Mouse (Mus musculus) heart, embryonic 14.5 days (tissue): ENCODE data around the gene Ap4b1. TPM values are rescaled to one million over a fixed set of nuclear protein-coding genes. Genes with fewer than 3 reads are reported as not detected.
"Not testable (repeated sequence)": the region's sequence is repeated elsewhere in the genome, so short reads cannot be mapped to it uniquely, and the experiment has no call there.

Experiments used
- ATAC-seq: fragments of 200-750 bp; cut with Nextera tagmentation; 2 replicates; pipeline ENCODE4 v1.8.0; 2017; ENCODE audit warnings: low read depth, moderate TSS enrichment; ENCODE audit not compliant: insufficient number of reproducible peaks, insufficient read depth, low FRiP score
- H3K27ac ChIP-seq, 2 experiments: fragments of 200-500 bp in 1 of 2; fragments of 300-500 bp in 1 of 2; sonication (generic) in 1 of 2; replicated peaks in 1 of 2; 2 replicates each; pipeline ENCODE4 v1.5.1; 2012 to 2014; ENCODE audit warnings: low read depth in 2 of 2, low read length in 2 of 2, control low read depth in 1 of 2, mild to moderate bottlenecking in 1 of 2, mixed read lengths in 1 of 2; ENCODE audit not compliant: control insufficient read depth in 1 of 2, insufficient read depth in 1 of 2
- H3K27me3 ChIP-seq: fragments of 300-500 bp; sonication (generic); 2 replicates; pipeline ENCODE4 v1.6.1; 2014; ENCODE audit warnings: mild to moderate bottlenecking, low read length, control low read depth; ENCODE audit not compliant: control insufficient read depth, insufficient read depth
- H3K36me3 ChIP-seq: fragments of 300-500 bp; sonication (generic); 2 replicates; pipeline ENCODE4 v1.6.1; 2014; ENCODE audit warnings: mild to moderate bottlenecking, control low read depth, low read length, mixed read lengths; ENCODE audit not compliant: control insufficient read depth, insufficient read depth
- H3K4me1 ChIP-seq, 2 experiments: fragments of 200-500 bp in 1 of 2; fragments of 300-500 bp in 1 of 2; sonication (generic) in 1 of 2; 2 replicates each; pipeline ENCODE4 v1.6.1; 2012 to 2014; ENCODE audit warnings: low read length in 2 of 2, control low read depth in 1 of 2, mixed read lengths in 1 of 2; ENCODE audit not compliant: control insufficient read depth in 2 of 2, insufficient read depth in 2 of 2
- H3K4me2 ChIP-seq: fragments of 300-500 bp; sonication (generic); 2 replicates; pipeline ENCODE4 v1.6.1; 2014; ENCODE audit warnings: mild to moderate bottlenecking, low read length
- H3K4me3 ChIP-seq, 2 experiments: fragments of 200-500 bp in 1 of 2; fragments of 300-500 bp in 1 of 2; sonication (generic) in 1 of 2; 2 replicates each; pipeline ENCODE4 v1.5.1; 2012 to 2014; ENCODE audit warnings: low read length in 2 of 2, mild to moderate bottlenecking in 2 of 2, control low read depth in 1 of 2, low read depth in 1 of 2, moderate library complexity in 1 of 2; ENCODE audit not compliant: control insufficient read depth in 1 of 2, insufficient read depth in 1 of 2
- H3K9ac ChIP-seq: fragments of 300-500 bp; sonication (generic); 2 replicates; pipeline ENCODE4 v1.6.1; 2014; ENCODE audit warnings: mild to moderate bottlenecking, low read length
- H3K9me3 ChIP-seq: fragments of 300-500 bp; sonication (generic); 2 replicates; pipeline ENCODE4 v1.6.1; 2016; ENCODE audit warnings: low read length, control low read depth; ENCODE audit not compliant: control insufficient read depth
- WGBS: fragments of 180-500 bp; shearing (Covaris S2); extraction: QIAGEN DNeasy Blood & Tissue Kit; methylation state at CpG from one replicate; pipeline ENCODE4 v1.1.7; 2014; 5-methylcytosine and 5-hydroxymethylcytosine counted together
- polyA plus RNA-seq: library from polyadenylated mRNA; unstranded; fragments of >200 nt; fragmentation: Nextera tagmentation; extraction: Ambion mirVana; gene quantifications from 2 replicates; pipeline ENCODE4 v1.2.1, GENCODE M21; 2014

Ap4b1 gene
- polyA plus RNA-seq, 1 experiment from 2014 or later = 18.9 TPM

DNA sequence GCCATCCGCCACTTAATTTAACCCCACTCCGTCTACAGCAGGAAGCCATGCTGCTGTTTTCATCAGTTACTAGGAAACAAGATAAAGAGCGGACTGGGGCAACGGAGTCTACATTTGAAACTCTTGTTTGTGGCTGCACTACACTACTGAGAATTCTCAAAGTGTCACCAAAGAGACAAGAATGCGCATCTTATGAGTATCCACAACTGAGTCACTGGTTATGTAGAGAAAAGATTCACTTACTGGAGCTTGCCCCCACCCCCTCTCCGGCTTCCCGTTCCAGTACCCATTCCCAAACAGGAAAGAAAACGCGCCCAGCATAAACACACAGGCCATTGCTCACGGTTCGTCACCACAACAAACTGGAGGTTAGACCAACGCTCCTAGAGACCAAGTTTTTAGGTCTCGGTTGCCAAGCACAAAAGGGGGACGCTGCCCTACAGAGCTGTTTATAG, 19.4 kb upstream of the Ap4b1 start:
- H3K36me3 ChIP-seq = no peaks in the 10 kb centered on the region
- ATAC-seq = no peak
- peak overlapping the region; percentile 96 for H3K9ac ChIP-seq
- WGBS = under 1% methylated on average over 14 of the region's 14 CpGs
- peaks cover 3 to 28% of the 10 kb centered on the region in 2 experiments for H3K4me1 ChIP-seq
- no peaks in the 10 kb centered on the region for H3K27me3 ChIP-seq
- no peaks in the 10 kb centered on the region for H3K9me3 ChIP-seq
- peak overlapping the region; percentile 73 for H3K4me2 ChIP-seq
- peak overlapping the region; percentile 81 to 93 for H3K4me3 ChIP-seq
- H3K27ac ChIP-seq = peak overlapping the region; percentile 66 to 86

DNA sequence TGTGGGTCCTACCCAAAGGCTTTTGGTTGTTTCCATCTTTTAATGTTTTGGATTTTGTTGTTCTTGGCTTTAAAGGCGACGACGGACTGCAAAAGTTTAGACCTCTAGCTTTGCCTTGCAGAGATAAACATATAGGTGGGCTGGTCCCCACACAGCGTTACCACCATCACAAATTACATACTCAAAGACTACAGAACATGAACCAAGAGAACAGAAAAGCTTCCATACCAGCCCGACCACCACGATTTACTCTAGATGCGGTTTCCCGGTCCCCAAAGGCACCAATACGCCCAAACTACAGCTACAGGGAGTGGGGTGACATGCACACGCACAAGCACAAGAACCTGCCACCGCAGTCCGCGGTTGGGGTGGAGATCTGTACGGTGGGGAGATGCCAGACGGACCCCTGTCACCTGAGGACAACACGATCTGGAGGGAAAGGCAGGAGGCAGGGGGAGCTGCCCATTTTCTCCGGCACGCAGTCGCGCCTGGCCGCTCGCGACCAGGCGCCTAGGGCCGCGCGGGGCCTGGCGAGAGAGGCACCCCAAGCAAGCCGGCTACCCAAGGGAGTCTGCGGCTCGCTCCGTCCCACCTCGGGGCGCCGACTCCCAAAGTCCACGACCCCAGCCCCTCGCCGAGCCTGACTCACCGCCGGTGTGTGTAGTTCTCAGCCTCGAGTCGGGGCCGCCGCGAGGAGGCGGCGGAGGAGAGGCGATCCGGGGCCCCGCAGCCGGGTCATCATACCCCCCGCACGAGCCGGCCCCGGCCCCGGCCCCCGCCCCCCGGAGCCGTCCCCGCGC, 18.8 kb upstream of the Ap4b1 start:
- ATAC-seq = peak; percentile 69
- Histone ChIP-seq H3K27me3 (no peaks in the 10 kb centered on the region), H3K27ac (peak overlapping the region; percentile 66 to 86), H3K36me3 (no peaks in the 10 kb centered on the region), H3K4me2 (peak overlapping the region; percentile 73), H3K4me1 (peaks cover 3 to 26% of the 10 kb centered on the region in 2 experiments), H3K9ac (peak overlapping the region; percentile 96), H3K4me3 (peak overlapping the region; percentile 81 to 93), H3K9me3 (no peaks in the 10 kb centered on the region)
- WGBS = under 1% methylated on average over 38 of the region's 61 CpGs

DNA sequence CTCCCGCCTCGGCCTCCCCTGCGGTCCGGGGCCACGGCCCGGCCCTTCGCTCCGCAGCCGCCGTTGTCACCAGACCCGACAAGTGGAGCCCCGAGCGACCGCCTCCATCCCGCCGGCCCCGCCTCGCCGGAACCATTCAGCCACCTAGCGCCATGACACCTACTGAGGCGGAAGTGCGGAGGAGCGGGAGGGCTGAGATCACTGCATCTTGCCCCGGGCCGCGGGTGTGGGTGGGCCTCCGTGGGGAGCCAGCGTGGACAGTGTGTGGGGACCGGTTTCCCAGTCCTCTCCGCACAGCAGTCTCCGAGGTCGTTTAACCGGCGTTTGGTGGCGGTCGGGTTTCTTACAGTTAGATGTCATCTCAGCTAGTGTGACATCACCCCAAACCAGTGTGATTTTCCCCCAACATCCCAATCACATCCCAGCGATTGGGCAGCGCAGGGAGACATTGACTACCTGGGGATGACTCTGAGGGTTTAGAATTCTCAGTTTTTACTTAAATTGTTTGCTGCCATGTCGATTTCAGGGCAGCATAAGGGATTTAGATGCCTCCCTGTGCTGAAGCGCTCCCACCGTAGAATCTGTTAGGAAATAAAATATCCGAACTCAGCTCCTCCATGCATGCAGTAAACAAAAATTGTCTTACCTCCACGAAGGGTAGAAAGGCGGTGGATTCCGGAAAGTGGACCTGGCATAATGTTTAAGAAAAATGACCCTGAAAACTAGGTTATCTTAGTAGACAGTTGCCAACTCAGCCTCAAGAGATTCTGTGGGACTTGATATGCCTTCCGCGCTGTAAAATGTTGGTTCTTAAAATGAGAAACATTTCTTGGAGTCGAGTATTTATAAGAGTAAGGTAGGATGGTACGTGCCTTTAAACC, 17.9 kb upstream of the Ap4b1 start, which contains the start of gene Hipk1:
Gene Hipk1, minus strand, starts transcription at position 334 of the 881 bp plus-strand sequence.
- Histone ChIP-seq H3K4me3 (peak within 1 kb of the TSS; percentile 81 to 93), H3K9me3 (no peaks in the 10 kb centered on the region), H3K4me1 (peaks cover 3 to 26% of the 10 kb centered on the region in 2 experiments), H3K4me2 (peak within 1 kb of the TSS; percentile 73), H3K27ac (peak within 1 kb of the TSS; percentile 80 to 86), H3K27me3 (no peaks in the 10 kb centered on the region), H3K36me3 (no peaks in the 10 kb centered on the region), H3K9ac (peak within 1 kb of the TSS; percentile 96)
- peak; percentile 94 for ATAC-seq
- 8% methylated on average over 49 of the region's 49 CpGs for WGBS

DNA sequence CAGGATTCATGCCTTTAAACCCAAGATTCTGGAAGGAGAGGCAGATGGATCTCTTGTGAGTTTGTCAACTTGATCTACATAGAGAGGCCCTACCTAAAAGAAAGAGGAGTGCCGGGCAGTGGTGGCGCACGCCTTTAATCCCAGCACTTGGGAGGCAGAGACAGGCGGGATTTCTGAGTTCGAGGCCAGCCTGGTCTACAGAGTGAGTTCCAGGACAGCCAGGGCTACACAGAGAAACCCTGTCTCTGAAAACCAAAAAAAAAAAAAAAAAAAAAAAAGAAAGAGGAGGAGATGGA, 17.3 kb upstream of the Ap4b1 start:
- H3K27ac ChIP-seq, H3K9ac ChIP-seq, H3K9me3 ChIP-seq, H3K27me3 ChIP-seq, ATAC-seq, H3K36me3 ChIP-seq, H3K4me3 ChIP-seq: not testable (repeated sequence)
- WGBS = 66% methylated on average over 5 of the region's 5 CpGs
- peak overlapping the region; percentile 73 for H3K4me2 ChIP-seq
- H3K4me1 ChIP-seq = peaks cover 3 to 25% of the 10 kb centered on the region in 2 experiments

DNA sequence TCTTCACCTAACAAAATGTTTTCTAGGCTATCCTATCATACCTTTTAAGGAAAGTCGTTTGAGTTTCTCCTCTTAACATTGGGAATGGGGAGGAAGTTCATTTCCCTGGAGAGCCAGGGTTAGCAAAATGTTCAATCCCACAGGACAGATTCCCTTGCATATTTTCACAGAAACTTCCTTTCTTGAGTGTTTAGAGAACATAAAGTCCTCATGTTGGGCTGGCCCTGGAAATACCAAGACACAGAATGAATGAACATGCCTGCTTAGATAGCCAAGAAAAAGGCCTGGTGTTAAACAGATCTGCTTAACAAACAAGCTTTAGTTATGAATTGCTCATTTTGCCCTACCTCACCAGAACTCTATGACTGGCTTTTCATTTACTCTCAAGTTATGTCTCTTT, 16.8 kb upstream of the Ap4b1 start:
- Histone ChIP-seq H3K4me2 (no peak overlapping the region), H3K27ac (no peak overlapping the region), H3K36me3 (no peaks in the 10 kb centered on the region), H3K4me1 (peaks cover 3 to 22% of the 10 kb centered on the region in 2 experiments), H3K9me3 (no peaks in the 10 kb centered on the region), H3K27me3 (no peaks in the 10 kb centered on the region), H3K9ac (no peak overlapping the region), H3K4me3 (no peak overlapping the region)
- no peak for ATAC-seq
- WGBS = 50% methylated on average over 1 of the region's 1 CpGs

DNA sequence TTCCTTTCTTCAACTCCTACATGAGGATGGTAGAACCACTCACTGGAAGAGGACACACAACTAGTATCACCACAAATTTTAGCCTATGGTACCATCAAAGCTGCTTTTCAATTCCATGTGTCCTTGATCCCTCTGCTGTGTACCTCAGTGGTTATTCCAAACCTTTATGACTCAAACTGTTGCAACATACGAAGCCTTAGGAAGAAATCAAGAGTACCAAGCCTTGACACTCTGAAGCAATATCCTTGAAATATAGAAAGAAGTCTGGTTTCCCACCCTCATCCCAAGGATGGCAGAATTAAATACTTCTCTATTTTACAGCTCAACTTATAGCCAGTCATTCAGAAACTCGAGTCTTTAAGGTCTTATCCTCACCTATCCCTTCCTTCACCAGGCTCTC, 12.9 kb upstream of the Ap4b1 start:
- H3K4me3 ChIP-seq = no peak overlapping the region
- H3K9me3 ChIP-seq = no peaks in the 10 kb centered on the region
- H3K27ac ChIP-seq = no peak overlapping the region
- H3K9ac ChIP-seq = no peak overlapping the region
- H3K27me3 ChIP-seq = no peaks in the 10 kb centered on the region
- peaks cover 0 to 6% of the 10 kb centered on the region in 2 experiments; a peak in 3 of 4 replicates for H3K4me1 ChIP-seq
- no peaks in the 10 kb centered on the region for H3K36me3 ChIP-seq
- WGBS = 55% methylated on average over 2 of the region's 2 CpGs
- H3K4me2 ChIP-seq = no peak overlapping the region
- no peak for ATAC-seq

DNA sequence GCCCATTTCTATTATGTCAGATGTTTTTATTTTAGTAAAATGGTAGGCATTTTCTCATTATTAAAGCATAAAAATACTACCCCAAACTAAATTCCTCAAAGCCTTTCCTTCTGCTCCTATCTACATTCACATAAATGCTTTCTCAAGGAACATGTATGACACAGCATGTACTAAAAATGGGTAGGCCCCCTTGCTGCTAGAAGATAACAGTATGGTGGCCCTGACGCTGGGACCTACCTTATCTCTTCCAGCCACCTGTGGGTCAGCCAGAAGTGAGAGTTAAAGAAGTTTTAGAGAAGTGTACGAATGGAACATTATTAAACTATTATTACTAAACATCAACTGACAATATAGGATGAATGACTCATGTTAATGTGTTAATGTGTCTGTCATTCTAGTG, 9.8 kb upstream of the Ap4b1 start:
- H3K4me1 ChIP-seq = peaks cover 8 to 10% of the 10 kb centered on the region in 2 experiments
- 48% methylated on average over 2 of the region's 2 CpGs for WGBS
- H3K27me3 ChIP-seq = no peaks in the 10 kb centered on the region
- no peak overlapping the region for H3K27ac ChIP-seq
- H3K4me2 ChIP-seq = no peak overlapping the region
- H3K36me3 ChIP-seq = peaks cover 19% of the 10 kb centered on the region
- no peak overlapping the region for H3K4me3 ChIP-seq
- H3K9ac ChIP-seq = no peak overlapping the region
- no peak for ATAC-seq
- no peaks in the 10 kb centered on the region for H3K9me3 ChIP-seq
